Mouse (Mus musculus) liver, postnatal 0 days (tissue): ENCODE results near the gene Clcn3. TPM values are rescaled to one million over a fixed set of nuclear protein-coding genes. Genes with fewer than 3 reads are reported as not detected.
A peak's percentile ranks its signal among the peaks of the same experiment; 100 is the strongest.

Source experiments
- ATAC-seq: fragments of 200-750 bp; cut with Nextera tagmentation; 2 replicates; pipeline ENCODE4 v1.8.0; 2017; ENCODE audit warnings: mild to moderate bottlenecking, moderate library complexity
- DNase-seq: peaks from one replicate; pipeline ENCODE4 v3.0.0-alpha.2; 2016
- H3K27ac ChIP-seq: fragments of 300-500 bp; sonication (generic); 2 replicates; pipeline ENCODE4 v1.5.1; 2014; ENCODE audit warnings: antibody characterized with exemption, moderate library complexity, mild to moderate bottlenecking, low read depth
- H3K27me3 ChIP-seq: fragments of 300-500 bp; sonication (generic); 2 replicates; pipeline ENCODE4 v1.6.1; 2014; ENCODE audit warnings: low read length, control low read depth, mixed read lengths; ENCODE audit not compliant: insufficient read depth
- H3K36me3 ChIP-seq: fragments of 300-500 bp; sonication (generic); replicated peaks from 2 replicates; pipeline ENCODE4 v1.6.1; 2014; ENCODE audit warnings: mild to moderate bottlenecking, control low read depth, low read length, moderate library complexity, mixed read lengths; ENCODE audit not compliant: insufficient read depth
- H3K4me1 ChIP-seq: fragments of 300-500 bp; sonication (generic); 2 replicates; pipeline ENCODE4 v1.6.1; 2014; ENCODE audit warnings: antibody characterized with exemption, mild to moderate bottlenecking, control low read depth; ENCODE audit not compliant: insufficient read depth
- H3K4me2 ChIP-seq: fragments of 300-500 bp; sonication (generic); 2 replicates; pipeline ENCODE4 v1.6.1; 2014; ENCODE audit warnings: low read depth, mild to moderate bottlenecking, low read length, moderate library complexity, mixed read lengths
- H3K4me3 ChIP-seq: fragments of 300-500 bp; sonication (generic); 2 replicates; pipeline ENCODE4 v1.5.1; 2014; ENCODE audit warnings: low read depth, low read length
- H3K9ac ChIP-seq: fragments of 300-500 bp; sonication (generic); replicated peaks from 2 replicates; pipeline ENCODE4 v1.6.1; 2014; ENCODE audit warnings: mild to moderate bottlenecking, moderate library complexity
- H3K9me3 ChIP-seq: fragments of 300-500 bp; sonication (generic); 2 replicates; pipeline ENCODE4 v1.6.1; 2016; ENCODE audit warnings: mild to moderate bottlenecking, control low read depth, low read length, mixed read lengths
- CTCF ChIP-seq: sonication (generic); IDR thresholded peaks from 2 replicates; pipeline ENCODE4 v1.5.1; 2016; ENCODE audit warnings: antibody characterized with exemption, low read depth
- EP300 ChIP-seq: IDR thresholded peaks from 2 replicates; pipeline ENCODE4 v1.6.1; 2016; ENCODE audit warnings: antibody characterized with exemption, low read depth, mild to moderate bottlenecking
- WGBS: fragments of 180-500 bp; shearing (Covaris S2); extraction: QIAGEN DNeasy Blood & Tissue Kit; methylation state at CpG from one replicate; pipeline ENCODE4 v1.1.7; 2014; ENCODE audit not compliant: insufficient replicate concordance; 5-methylcytosine and 5-hydroxymethylcytosine counted together
- polyA plus RNA-seq: library from polyadenylated mRNA; unstranded; fragments of >200 nt; fragmentation: Nextera tagmentation; extraction: Ambion mirVana; gene quantifications from 2 replicates; pipeline ENCODE4 v1.2.1, GENCODE M21; 2015

Clcn3 gene
- 22.9 and 23.3 TPM in 2 replicates for polyA plus RNA-seq

DNA sequence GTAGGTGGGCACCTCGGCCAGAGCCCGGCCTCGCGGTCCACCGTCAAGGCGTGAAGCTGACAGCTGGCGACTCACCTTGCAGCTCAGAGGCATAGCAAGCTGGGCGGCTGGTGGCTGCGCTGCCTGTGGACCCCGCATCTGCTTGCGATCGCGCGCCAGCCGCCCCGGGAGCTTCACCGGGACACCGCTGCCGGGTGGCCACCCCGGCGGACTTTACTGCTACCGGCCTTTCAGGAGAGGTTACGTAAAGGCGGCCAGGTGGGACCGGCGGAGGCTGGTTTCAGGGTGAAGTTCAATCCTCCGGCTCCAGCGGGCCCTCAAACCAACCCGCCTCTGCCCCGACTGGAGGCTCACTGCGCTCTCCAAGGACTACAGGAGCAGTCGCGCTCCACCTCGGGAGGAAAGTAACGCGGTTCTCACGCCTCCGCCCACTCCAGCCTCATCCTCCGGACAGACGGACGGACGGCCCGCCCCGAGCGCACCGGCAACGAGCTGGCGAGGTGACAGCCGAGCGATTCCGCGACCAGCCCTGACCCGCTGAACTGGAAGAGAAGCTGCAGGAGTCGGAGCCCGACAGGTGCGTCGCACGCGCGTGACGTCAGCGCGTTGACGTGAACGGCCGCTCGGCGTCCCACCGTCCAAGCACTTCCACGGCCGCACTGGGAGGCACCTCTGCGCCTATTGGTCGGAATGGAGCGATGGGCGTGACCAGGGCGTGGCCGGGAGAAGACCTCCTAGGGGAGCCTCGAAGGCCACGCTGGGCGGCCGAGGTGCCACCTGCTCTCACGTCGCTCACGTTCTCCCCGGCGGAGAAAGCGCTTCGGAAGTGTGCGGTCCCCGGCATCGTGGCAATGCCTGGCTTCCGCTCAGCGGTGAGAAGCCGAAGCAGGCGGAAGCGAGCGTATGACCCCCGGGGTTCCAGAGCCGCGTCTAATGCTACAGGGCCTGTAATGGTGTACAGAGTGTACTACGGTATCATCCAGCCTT, at the start of gene Clcn3:
TSS of gene Clcn3 (minus strand) at position 600 of the 987 bp plus-strand sequence.
- Histone ChIP-seq H3K27me3 (no peaks in the 10 kb centered on the region), H3K9ac (peak within 1 kb of the TSS; percentile 90), H3K9me3 (no peaks in the 10 kb centered on the region), H3K4me2 (peak within 1 kb of the TSS; percentile 83), H3K36me3 (no peaks in the 10 kb centered on the region), H3K27ac (peak within 1 kb of the TSS; percentile 98), H3K4me3 (peak within 1 kb of the TSS; percentile 87), H3K4me1 (peaks cover 18% of the 10 kb centered on the region)
- TF ChIP-seq EP300 (no peak), CTCF (peak; percentile 19; the same call in 1 of the 2 replicates)
- WGBS, result under 1% methylated on average over 95 of the region's 101 CpGs
- ATAC-seq (peak; percentile 98), DNase-seq (peak; percentile 100)

DNA sequence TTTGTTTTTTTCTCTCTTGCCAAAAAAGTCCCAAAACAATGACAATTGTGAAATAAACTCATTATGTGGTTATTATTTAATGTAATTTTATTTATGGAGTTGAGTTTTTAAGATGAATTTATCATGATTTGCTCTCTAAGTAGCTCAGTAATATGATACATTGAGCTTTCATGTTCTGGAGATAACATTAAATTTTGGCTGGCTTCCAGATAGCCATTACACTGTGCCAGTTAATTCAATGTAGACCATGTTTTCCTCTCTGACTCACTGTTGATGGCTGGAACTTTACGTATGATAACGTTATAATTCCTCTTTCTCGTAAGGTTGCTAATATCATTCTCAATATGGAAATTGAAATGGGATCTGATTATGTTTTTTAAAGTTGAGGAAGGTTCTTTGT, 13.4 kb upstream of the Clcn3 start:
- Histone ChIP-seq H3K27me3 (no peaks in the 10 kb centered on the region), H3K4me2 (no peak overlapping the region), H3K36me3 (no peaks in the 10 kb centered on the region), H3K27ac (no peak overlapping the region), H3K9me3 (no peaks in the 10 kb centered on the region), H3K4me1 (peaks cover 9% of the 10 kb centered on the region), H3K4me3 (no peak overlapping the region), H3K9ac (no peak overlapping the region)
- TF ChIP-seq CTCF, result no peak
- no peak for TF ChIP-seq EP300
- DNase-seq (no peak), ATAC-seq (no peak)
- WGBS, result 65% methylated on average over 3 of the region's 3 CpGs

DNA sequence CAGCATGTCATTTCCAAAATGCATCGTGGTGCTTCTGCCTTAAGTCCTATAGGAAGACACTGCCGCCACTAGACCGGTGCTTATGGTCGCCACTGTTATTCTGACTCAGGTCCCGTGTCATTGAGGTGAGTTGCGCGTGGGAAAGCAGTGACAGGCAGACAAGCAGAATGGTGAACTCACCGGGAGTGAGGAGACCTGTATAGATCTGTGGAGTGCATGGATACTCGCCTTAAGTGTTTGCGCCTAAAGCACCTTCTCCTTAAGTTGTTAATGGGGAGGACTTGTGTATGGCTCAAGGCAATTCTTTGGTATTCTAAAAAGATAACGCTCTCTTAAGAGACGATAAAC, 10.5 kb upstream of the Clcn3 start:
- no peak for TF ChIP-seq CTCF
- no peak for TF ChIP-seq EP300
- peak overlapping the region; percentile 80 for H3K9ac ChIP-seq
- WGBS, result 3% methylated on average over 12 of the region's 12 CpGs

DNA sequence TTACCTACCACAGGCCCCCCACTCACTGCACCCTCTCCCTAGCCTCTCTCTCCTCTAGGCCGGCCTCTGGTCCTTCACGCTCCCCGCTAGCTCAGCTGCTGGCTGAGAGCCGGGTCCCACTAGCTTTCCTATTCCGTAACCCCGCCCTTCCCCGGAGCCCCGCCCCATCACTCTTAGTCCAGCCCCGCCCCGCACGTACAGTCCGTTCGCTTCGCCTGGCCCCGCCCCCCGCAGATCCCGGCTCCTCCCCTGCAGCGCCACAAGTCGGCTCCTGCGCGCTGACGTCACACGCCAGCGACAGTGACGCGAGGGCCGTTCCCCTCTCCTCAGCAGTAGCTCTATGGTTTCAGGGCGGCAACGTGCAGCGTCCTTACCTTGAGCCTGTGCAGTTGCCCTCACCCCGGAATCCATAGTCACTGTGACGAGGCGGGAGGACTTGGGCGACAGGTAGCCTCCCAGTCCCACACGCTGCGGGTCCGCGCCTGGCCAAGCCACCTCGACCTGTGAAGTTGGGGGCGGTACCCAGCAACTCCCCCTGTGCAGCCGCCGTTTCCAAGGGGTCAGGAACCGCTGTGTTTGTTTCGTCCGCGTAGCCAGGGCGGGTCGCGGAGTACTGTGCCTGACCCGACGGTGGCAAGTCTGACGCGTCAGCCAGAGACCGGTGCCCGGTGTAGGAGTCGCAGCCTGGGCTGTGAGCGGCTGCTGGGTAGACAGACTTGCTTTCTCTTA, 10.0 kb upstream of the Clcn3 start, which contains the start of gene Nek1:
TSS of gene Nek1 (plus strand) at position 286 of the 729 bp plus-strand sequence.
- peak; percentile 94 for ATAC-seq

More for the DNA sequence above, 10.5 kb upstream of the Clcn3 start:
- Histone ChIP-seq H3K4me2 (peak overlapping the region; percentile 74), H3K4me3 (peak overlapping the region; percentile 91), H3K36me3 (no peaks in the 10 kb centered on the region), H3K4me1 (peaks cover 10% of the 10 kb centered on the region), H3K9me3 (no peaks in the 10 kb centered on the region), H3K27me3 (no peaks in the 10 kb centered on the region), H3K27ac (peak overlapping the region; percentile 98)
- DNase-seq (no peak), ATAC-seq (peak; percentile 26)

DNA sequence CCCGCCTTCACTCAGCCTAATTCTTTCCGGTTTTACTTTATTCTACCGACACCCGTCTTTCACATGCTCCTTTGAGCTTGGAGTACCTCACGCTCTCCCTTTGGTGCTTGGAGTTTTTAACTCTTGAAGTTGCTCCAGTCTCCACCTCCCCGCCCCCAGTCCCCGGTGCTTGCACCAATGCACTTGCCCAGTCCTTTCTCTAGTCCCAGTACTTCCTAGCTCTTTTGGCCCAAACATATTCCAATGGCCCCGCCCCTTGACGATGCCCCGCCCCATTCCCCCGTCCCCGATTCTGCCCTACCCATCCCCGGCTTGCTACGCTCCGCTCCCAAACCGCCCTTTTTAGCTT, 9.4 kb upstream of the Clcn3 start:
- peak; percentile 93 for DNase-seq
- H3K4me3 ChIP-seq, result peak overlapping the region; percentile 91
- peak overlapping the region; percentile 98 for H3K27ac ChIP-seq
- H3K4me1 ChIP-seq, result peaks cover 10% of the 10 kb centered on the region
- H3K9me3 ChIP-seq, result no peaks in the 10 kb centered on the region
- peak overlapping the region; percentile 74 for H3K4me2 ChIP-seq
- no peaks in the 10 kb centered on the region for H3K27me3 ChIP-seq
- 3% methylated on average over 16 of the region's 16 CpGs for WGBS
- peak overlapping the region; percentile 80 for H3K9ac ChIP-seq
- ATAC-seq, result peak; percentile 79
- TF ChIP-seq EP300, result no peak
- no peak for TF ChIP-seq CTCF
- H3K36me3 ChIP-seq, result no peaks in the 10 kb centered on the region

More for the DNA sequence above, 10.0 kb upstream of the Clcn3 start, which contains the start of gene Nek1:
- DNase-seq, result peak; percentile 100
- TF ChIP-seq CTCF (0 out of 2 replicates have a peak, but pooled peaks have one; percentile 8), EP300 (no peak)
- under 1% methylated on average over 57 of the region's 57 CpGs for WGBS
- Histone ChIP-seq H3K9ac (peak within 1 kb of the TSS; percentile 80), H3K4me1 (peaks cover 10% of the 10 kb centered on the region), H3K27me3 (no peaks in the 10 kb centered on the region), H3K36me3 (no peaks in the 10 kb centered on the region), H3K4me2 (peak within 1 kb of the TSS; percentile 74), H3K4me3 (peak within 1 kb of the TSS; percentile 91), H3K9me3 (no peaks in the 10 kb centered on the region), H3K27ac (peak within 1 kb of the TSS; percentile 98)
